Mouse (Mus musculus): ENCODE measurements around the gene Sox6.

Sox6 gene

GRCm38 (mm10) chr7:115830938-115831873 lies 207.4 kb downstream of the Sox6 start:
- in situ Hi-C loops (cut with MboI, MseI): no loop called here

DNA sequence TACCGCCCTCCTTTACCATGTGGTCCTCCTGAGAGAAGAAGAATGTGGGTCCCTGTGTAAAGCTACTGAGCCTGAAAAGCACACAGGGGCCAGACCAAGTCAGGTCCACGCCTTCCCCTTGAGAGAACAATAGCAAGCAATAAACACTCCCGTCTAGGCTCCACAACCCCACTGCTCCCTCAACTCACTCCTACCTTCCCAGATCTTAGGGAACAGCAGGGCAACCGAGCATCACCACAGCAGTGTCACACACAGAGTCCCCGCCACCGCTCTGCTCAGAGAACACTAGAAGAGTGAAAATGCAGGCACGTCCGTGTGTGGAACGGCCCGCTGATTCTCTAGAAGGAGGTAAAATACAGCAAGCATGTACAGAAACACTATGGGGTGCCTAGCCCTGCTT lies 208.2 kb downstream of the Sox6 start:
- in situ Hi-C loops (cut with MboI, MseI): no loop called here

DNA sequence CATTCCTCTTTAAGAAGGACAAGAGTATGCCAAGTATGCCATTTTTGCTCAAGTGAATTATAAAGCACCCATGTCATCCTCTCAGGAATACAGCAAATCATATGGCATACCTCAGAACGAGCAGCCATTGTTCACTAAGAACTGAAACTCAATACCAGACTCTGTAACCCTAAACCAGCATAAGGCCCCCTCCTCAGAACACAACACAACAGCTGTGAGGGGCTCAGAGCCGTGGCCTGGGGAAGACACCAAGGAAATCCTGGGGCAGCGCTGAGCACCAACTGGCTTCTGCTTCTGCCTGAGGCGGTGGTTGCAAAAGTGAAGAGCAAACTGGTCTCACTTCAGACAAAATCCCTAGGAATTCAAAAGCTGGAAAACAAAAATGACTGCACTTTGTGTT lies 208.8 kb downstream of the Sox6 start:
- in situ Hi-C loops (cut with MboI, MseI): no loop called here

GRCm38 (mm10) chr7:115829260-115829659 lies 209.3 kb downstream of the Sox6 start:
- in situ Hi-C loops (cut with MboI, MseI): no loop called here

DNA sequence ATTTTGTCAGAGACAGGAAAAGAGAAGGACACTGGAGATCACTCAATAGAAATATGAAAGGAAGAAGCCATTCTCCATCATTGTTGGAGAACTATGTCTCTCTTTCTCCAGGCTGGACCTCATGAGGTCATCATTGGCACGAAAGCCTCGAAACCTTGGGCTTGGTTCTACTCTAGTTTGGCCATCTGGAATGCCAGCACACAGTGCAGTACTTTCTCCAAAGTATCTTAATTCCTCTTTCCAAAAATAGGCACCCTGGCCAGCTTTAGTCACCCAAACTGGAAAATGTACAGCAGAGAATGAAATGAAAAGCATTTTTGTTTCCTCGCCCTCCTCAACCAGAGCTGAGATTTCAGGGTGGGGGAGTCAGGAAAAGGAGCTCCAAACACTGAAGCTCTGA lies 213.3 kb downstream of the Sox6 start:
- in situ Hi-C loops (cut with MboI, MseI): no loop called here

DNA sequence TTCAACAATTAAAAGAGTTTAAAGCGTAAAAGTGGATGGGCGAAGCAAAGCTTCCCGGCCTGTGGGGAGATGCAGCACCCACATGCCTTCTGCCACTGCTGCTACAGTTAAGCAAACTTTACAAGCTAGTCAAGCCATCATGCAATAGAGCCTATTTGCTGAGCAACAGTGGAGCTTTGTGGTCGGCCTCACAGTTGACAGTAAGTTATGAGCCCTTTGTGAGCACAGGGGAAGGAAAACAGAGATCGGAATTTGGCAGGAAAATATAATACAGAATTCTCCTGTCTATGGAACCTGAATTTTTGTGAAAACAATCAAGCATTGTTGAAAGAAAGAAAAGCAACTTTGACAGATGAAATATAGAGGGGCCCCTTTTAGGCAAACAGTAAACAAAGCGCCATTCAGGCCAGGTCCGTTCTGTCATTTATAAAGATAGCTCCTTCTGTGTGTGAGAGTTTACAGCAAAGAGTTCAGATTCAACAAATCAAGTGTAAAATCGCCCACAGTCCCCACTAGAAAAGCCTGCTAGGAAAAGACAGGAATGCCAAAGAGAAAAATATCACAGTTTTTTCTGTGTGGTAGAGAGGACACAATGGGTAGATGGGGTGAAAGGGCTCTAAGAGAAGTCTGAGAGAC lies 213.9 kb downstream of the Sox6 start:
- in situ Hi-C loops (cut with MboI, MseI): no loop called here

- in situ Hi-C loops (cut with MboI, MseI): no loop called here
Measured at GRCm38 (mm10) chr7:115819136-115819535, 219.5 kb downstream of the Sox6 start.

DNA sequence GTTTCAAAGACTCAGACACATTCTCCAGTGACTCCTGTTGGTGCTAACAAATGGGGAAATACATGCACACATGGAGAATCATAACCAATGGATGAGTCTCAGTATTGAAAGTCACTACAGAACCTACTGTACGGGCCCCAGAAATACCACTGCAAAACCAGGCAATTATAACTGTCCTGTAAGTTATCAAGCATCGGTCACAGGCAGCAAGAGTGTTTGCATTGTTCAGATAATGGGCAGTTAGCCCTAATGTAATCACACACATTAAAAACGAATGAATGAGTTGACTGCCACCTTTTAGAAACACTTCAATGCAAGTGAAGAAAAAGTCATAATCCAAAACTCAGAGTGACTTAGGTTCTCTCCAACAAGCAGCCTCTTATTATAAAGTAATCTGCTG lies 235.3 kb downstream of the Sox6 start:
- in situ Hi-C loops (cut with MboI, MseI): no loop called here

DNA sequence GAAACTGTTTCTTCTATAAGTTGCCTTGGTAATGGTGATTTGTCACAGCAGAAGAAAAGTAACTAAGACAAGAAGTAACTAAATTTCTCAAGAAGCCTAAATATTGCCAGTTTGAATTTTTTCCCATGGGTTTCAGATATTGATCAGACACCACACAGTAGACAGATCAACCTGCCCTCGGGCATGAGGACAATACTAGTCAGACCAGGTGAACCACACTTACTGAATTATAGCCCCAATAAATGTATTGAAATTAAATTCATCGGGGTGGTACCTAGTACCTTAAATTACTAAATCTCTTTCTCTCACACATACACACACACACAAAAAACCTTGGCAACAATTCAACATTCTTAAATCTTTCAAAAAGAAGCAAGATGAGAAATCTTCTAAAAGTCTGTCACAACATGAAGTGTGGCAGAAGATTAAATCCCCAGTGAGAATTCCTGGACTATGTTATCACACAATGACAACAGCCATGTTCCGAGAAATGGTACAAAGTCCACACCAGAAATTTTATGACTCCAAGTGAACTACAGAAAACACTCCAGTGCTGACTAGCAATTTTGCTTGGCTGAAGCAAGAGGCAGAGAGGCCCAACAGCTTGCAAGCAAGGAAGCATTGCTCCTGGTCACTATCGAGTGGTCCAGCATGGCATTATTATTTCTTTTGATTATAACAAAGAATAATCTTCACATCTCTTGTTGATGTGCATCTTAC lies 244.3 kb downstream of the Sox6 start:
- in situ Hi-C loops (cut with MboI, MseI): no loop called here

- in situ Hi-C loops (cut with MboI, MseI): no loop called here
Measured at GRCm38 (mm10) chr7:115792841-115793240, 245.8 kb downstream of the Sox6 start.

- in situ Hi-C loops (cut with MboI, MseI): no loop called here
Measured at GRCm38 (mm10) chr7:115789116-115789823, 249.3 kb downstream of the Sox6 start.

DNA sequence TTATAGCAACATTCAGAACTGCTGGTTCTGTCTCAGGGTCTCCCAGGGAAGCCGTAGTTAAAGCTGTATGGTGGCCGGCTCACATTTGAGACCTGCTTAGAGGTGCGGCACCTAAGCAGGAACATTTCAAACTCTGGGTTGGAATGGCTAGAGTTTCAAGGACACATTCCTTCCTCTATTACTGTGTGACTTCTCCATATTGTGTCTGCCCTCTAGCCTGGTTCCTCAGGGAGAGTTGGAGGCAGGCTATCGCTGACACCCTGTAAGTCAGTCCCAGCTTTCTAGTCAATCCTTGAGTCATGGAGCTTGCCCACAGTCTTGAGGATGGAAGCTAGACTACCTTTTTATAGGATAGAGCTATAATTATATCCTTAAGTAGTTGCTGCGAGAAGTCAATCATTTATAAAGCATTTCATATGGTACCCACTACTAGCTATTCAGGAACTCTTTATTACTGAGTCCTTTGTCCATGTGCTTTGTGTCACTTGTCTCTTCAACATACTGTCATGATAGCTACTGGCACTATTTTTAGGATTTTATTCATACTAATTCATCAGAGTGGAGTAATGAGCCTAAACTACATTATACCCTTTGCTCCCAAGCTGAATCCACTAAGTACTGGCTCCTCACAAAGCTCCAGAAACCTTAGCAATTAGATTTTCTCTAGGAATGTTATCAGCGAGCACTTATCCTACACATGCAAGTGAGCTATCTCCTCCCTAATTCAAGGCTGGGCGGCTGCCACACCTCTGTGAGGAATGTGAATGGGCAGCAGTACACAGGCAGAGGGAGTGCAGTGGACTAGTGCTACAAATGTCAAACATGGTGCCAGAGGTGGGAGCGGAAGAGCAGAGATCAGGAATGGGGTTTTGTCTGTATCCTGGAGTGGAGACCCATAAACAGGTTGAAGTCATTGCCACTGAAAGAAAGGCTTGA lies 254.3 kb downstream of the Sox6 start:
- in situ Hi-C loops (cut with MboI, MseI): no loop called here

GRCm38 (mm10) chr7:115780148-115780547 lies 258.4 kb downstream of the Sox6 start:
- in situ Hi-C loops (cut with MboI, MseI): no loop called here

DNA sequence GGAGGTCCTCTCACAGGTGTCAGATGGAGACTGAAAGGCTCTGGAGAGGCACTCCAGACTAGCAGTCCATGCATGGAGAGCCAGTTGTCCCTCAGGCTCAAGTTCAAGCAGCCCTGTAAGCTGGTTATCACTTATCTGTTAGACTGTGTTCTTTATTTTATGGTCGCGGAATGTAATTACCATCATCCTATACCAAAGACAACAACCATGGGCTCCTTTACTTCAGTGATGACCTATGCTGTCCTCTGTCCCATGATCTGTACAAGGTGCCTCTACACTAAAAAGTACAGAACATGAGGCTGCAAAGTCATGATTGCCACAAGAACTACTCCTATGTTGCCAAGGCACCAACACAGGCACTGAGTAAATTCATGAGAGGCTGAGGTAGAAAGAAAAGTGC lies 259.1 kb downstream of the Sox6 start:
- in situ Hi-C loops (cut with MboI, MseI): no loop called here

GRCm38 (mm10) chr7:115776736-115777135 lies 261.9 kb downstream of the Sox6 start:
- in situ Hi-C loops (cut with MboI, MseI): no loop called here

GRCm38 (mm10) chr7:115776324-115776723 lies 262.3 kb downstream of the Sox6 start:
- in situ Hi-C loops (cut with MboI, MseI): no loop called here

DNA sequence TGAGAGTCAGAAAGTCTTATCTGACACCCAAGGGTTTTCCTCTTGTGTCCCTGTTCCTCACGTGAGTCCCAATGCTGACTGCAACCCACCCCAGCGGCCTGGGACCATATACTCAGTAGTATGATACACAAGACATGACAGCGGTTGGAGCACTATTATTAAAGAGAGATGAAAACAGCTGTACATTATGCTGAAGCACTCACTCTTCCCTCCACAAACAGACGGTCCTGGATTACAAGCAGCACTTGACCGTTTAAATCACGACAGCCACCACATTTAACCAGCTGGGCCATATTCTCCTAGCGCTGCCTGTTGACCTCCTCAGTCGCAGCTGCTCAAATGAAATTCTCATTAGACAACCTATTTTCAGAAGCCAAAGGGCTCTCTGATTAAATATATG lies 272.3 kb downstream of the Sox6 start:
- in situ Hi-C loops (cut with MboI, MseI): no loop called here

DNA sequence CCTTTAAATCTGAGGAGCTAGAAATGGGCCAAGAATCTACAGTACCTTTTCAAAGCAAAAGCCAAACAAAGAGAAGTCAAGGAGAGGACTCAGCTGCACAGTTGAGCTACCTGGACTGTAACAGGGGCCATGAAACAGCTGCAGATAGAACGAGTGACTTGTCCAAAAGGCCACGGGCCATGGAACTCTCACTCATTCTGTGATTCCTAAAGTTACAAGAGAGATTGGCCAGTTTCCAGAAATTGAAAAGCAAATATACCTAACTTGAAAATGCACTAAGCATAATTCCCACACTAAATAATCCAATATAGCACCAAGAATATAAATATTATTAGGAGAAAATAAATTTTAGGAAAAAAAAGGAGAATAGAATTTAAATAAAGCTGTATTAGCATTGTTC lies 274.7 kb downstream of the Sox6 start:
- in situ Hi-C loops (cut with MboI, MseI): no loop called here

- in situ Hi-C loops (cut with MboI, MseI): no loop called here
Measured at GRCm38 (mm10) chr7:115758172-115758571, 280.4 kb downstream of the Sox6 start.

- in situ Hi-C loops (cut with MboI, MseI): no loop called here
Measured at GRCm38 (mm10) chr7:115755272-115755671, 283.3 kb downstream of the Sox6 start.

DNA sequence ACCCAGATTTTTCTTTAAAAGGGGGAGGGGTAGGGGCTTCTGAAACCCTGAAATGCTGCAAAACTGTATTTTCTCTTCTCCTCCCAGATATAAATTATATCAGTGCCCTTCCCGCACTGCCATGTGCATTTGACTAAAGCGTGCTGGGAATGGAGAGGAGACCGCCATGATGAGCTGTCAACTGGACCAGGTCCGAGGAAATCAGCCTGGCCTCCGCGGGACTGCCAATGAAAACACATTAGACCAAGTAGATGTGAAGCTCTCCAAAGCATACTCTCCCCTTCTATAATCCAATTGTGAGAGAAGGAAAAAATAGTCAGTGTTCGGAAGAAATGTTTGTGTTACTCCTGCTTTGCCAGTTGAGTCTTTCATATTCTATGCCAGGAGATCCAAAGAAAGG lies 284.4 kb downstream of the Sox6 start:
- in situ Hi-C loops (cut with MboI, MseI): no loop called here

All from regulatory T cell (primary cell).